Mouse (Mus musculus) cerebellum, adult 11 months (tissue): Measurements from ENCODE around the gene Mettl6.
"Not testable (repeated sequence)": the region's sequence is repeated elsewhere in the genome, so short reads cannot be mapped to it uniquely, and the experiment has no call there.

Experiments
- DNase-seq: peaks from one replicate; pipeline ENCODE4 v3.0.0; 2022

Gene Mettl6

DNA sequence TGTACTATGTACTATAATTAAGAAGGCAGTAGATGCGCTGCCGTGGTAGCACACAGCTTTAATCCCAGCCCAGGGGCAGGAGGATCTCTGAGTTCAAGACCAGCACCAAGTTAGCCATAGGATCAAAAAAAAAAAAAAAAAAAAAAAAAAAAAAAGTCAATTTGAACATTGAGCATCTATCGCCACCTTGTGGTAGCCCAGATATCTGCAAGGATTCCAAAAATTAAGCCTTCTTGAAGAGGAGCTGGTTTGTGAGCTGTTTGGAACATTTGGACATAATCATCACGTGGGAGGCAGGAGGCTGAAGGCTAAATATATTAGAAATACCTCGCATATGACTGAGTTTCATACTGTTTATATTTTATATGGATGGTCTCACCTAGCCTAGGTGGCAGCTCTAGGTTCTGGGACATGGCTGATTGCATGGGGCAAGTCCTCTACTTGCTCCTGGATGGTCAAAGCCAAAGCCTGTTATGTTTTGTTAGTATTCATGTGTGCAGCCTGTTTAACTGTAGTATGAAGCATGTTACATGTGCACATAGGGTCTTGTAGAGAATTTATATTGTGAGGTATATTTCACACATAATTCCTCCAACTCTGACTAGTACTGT is 22.3 kb downstream of the Mettl6 start:
- peak; percentile 48 for DNase-seq

GRCm38 (mm10) chr14:31469711-31470110 is 25.1 kb downstream of the Mettl6 start:
- DNase-seq: no peak

- no peak for DNase-seq
Observed at GRCm38 (mm10) chr14:31464176-31464575, 30.7 kb downstream of the Mettl6 start.

DNA sequence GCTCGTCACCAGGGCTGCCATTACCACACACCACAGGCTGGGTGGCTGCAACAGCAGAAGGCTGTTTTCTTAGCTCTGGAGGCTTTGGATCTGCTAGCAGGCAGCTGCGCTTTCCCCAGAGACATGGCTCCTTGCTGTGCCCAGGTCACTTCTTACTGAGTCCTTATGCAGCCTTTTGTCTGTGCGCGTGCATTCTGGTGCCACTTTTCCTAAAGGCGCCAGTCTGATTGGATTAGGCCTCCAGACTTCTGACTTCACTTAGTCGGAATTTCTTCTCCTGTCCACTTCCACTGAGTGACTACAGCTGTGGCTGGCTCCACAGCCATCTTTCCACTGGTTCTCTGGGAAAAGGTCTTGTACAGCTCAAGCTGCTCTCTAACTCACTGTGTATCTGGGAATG is 32.0 kb downstream of the Mettl6 start:
- no peak for DNase-seq

DNA sequence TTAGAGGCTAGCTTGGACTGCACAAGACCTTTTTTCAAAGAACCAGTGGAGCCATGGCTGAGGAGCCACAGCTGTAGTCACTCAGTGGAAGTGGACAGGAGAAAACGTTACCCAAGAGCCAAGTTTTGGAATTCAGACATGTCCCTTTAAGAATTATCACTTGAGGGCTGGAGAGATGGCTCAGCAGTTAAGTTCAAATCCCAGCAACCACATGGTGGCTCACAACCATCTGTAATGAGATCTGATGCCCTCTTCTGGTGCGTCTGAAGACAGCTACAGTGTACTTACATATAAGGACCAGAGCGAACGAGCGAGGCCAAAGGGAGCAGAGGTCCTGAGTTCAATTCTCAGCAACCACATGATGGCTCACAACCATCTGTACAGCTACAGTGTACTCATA is 32.6 kb downstream of the Mettl6 start:
- DNase-seq: not testable (repeated sequence)

- DNase-seq: no peak
Observed at GRCm38 (mm10) chr14:31458006-31458405, 36.8 kb downstream of the Mettl6 start.

GRCm38 (mm10) chr14:31456064-31456721 is 38.6 kb downstream of the Mettl6 start:
- no peak for DNase-seq

- no peak for DNase-seq
Observed at GRCm38 (mm10) chr14:31454849-31455566, 39.8 kb downstream of the Mettl6 start.

DNA sequence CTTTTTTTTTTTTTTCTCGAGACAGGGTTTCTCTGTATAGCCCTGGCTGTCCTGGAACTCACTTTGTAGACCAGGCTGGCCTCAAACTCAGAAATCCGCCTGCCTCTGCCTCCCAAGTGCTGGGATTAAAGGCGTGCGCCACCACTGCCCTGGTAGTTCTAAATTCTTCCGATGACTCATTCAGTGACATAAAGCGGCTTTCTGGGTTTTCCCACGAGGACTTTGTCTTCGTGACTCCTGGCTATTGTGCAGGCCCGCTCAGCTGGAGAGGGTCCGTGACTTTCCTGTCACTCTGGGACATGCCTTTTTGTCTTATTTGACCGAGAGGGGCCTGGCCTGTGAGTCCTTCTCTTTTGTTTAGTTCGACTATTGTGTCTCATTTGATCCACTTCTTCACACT is 40.9 kb downstream of the Mettl6 start:
- not testable (repeated sequence) for DNase-seq

GRCm38 (mm10) chr14:31448994-31449393 is 45.8 kb downstream of the Mettl6 start:
- DNase-seq: no peak

DNA sequence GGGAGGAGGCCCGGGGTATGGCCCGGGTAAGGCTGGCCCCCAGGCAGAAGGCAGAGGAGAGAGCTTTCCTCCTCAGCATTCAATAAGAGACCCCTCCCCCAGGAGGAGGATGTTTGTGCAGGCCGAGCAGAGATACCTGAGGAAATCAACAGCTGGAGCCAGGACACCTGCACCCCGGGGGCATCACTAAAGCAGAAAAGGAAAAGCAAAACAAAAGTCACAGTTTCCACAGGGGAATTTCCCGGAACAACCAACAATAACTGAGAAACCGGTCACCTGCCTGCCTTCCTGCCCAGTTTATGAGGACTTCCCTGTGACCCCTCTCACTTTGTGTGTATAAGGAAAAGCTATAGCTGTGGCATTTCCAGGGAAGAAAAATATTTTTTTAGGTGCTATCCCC is 51.2 kb downstream of the Mettl6 start:
- no peak for DNase-seq

DNA sequence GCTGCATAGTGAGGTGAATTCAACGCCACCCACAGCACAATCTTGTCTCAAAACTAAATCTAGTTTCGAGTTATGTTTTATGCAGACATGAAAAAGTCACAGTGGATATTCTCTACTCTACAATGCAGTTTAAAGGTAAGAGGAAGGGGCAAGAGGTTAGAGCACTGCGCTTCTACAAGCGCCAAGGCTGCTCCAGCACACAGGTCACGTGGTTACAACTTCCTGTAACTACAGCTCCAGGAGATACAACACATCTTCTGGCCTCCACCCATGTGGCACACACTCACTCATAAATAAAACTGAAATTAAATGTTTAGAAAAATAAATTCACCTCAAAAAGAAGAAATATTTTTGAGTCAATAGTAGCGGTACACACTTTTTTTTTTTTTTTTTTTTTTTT is 54.1 kb downstream of the Mettl6 start:
- no peak for DNase-seq

GRCm38 (mm10) chr14:31440230-31440629 is 54.6 kb downstream of the Mettl6 start:
- DNase-seq: no peak

- no peak for DNase-seq
Observed at GRCm38 (mm10) chr14:31439279-31439678, 55.6 kb downstream of the Mettl6 start.

DNA sequence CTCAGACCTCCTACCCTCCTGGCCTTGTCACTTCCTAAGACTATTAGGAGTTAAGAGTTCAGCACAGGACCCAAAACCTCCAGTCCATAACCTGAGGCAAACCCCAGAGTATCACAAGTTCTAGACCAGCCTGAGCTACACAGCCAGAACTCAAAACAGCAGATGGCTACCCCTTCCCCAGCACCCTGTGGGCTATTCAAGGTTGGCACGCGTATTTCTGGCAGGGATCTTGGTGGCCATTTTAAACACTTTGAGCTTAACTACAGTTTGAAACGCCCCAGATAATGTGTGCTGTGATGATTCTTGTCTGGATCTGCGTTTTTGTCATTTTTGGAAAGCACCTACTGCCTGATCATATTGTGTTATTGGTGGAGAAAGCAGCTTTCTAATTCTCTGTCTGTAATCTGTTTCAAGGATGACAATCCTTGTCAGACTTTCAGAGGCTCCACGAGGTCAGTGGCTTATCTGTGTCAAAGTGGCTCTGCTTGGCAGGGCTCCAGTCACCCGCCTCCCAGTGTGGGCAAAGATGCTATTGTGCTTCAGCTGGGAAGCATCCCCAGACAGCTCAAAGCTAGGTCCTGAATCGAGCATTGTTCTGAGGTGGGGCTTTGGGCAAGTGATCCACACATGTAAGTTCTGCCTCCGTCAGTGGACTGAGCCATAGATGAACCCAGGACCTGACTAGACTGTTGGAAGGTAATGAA is 56.9 kb downstream of the Mettl6 start:
- peak; percentile 58 for DNase-seq

DNA sequence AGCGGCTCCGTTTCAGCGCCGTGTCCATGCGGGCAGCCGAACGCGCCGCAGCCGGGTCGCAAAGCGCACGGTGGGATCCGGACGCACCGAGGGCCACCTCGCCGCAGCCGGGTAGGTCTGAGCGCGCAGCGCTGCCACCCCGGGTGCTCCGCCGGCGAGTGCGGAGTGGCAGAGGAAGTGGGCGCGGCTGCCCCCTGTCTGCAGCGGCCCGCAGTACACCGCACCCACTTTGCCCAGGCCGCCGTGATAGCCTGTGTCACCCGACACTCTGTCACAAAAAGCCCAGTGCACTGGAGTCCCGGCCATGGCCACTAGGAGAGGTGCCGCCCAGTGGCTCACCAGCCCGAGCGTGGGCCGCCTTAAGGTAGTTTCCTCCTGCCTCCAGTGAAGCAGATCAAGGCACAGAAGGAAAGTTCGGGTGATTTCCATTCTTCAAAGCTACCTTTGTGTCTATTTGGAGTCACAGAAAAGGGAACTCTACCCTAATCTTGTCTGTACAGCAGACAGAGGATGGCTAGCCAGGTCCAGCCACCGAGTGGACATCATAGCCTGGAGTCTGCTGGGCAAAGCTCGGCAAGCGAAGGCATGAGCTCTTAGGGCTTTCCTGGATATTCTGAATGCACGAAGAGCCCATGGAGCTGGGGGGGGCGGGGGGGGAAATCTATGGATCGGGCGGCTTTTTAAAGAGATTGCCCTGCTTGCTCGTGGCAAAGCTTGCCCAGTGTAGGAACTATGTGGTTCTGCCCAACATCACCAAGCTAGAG is 58.7 kb downstream of the Mettl6 start, which contains the start of gene Sh3bp5:
Sh3bp5 (minus strand) TSS at position 149 of the 764 bp plus-strand sequence.
- DNase-seq: peak; percentile 97

- DNase-seq: peak; percentile 50
Observed at GRCm38 (mm10) chr14:31435018-31435915, 59.6 kb downstream of the Mettl6 start.

GRCm38 (mm10) chr14:31434426-31434825 is 60.4 kb downstream of the Mettl6 start:
- DNase-seq: no peak

- DNase-seq: no peak
Observed at GRCm38 (mm10) chr14:31433851-31434360, 60.9 kb downstream of the Mettl6 start.

DNA sequence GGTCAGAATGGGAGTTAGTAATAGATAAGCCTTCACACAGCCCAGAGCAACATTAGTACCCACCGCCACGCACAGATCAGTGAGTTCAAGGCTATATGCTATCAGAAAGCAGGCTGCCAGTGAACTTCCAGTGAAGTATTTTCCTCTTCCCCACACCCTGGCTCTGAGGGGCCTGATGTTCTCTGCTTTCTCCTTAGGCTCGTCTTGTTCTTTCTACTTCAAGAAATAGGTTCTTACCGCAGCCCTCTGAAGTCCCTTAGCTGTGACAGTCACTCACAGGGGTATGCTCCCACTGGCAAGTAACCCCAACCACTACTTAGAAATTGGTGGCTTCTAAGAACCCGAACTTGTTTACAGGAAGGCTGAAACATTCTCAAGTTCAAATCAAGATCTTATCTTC is 61.7 kb downstream of the Mettl6 start:
- DNase-seq: no peak

GRCm38 (mm10) chr14:31432424-31432823 is 62.4 kb downstream of the Mettl6 start:
- DNase-seq: no peak
